ENCODE assay signal across 13 mouse cellular contexts in the genomic region with DNA sequence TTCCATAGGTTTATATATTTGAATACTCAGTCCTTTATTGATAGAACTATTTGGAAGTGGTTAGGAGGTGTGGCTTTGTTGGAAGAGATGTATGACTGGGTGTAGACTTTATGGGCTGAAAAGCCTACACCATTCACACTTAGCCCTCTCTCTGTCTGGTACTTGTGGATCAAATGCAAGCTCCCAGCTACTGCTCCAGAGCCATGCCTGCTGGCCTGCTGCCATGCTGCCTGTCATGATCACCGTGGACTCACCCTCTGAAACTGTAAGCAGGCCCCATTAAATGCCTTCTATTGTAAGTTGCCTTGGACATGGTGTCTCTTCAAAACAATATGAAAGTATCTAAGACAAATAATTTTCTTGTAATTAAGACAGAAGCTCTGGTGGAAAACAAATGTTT.
"Had no signal": no experiment of that assay in that cellular context is flagged by ENCODE, and none has a peak within 500 bp of the region (broad histone marks: within the 10 kb centered on the region; RNA-seq: fewer than 3 reads in every experiment).

No protein-coding gene starts in this region.

- H3K9me3 ChIP-seq: limb, embryonic 12.5 days; liver, embryonic 13.5 days; midbrain, embryonic 15.5 days; neural tube, embryonic 13.5 days had no signal

- ATAC-seq: liver, postnatal 0 days; midbrain, embryonic 15.5 days had no signal

- H3K27ac ChIP-seq: left cerebral cortex, adult 2 months; limb, embryonic 12.5 days; liver, embryonic 13.5 days; midbrain, embryonic 15.5 days; neural tube, embryonic 13.5 days had no signal

- H3K4me1 ChIP-seq: limb, embryonic 12.5 days; liver, embryonic 13.5 days; midbrain, embryonic 15.5 days; neural tube, embryonic 13.5 days had no signal

- H3K4me3 ChIP-seq: left cerebral cortex, adult 2 months; limb, embryonic 12.5 days; liver, embryonic 13.5 days; midbrain, embryonic 15.5 days; myocyte; neural tube, embryonic 13.5 days had no signal

- H3K9ac ChIP-seq: limb, embryonic 12.5 days; liver, embryonic 13.5 days; liver, postnatal 0 days; midbrain, embryonic 15.5 days; neural tube, embryonic 13.5 days had no signal

- H3K27me3 ChIP-seq: limb, embryonic 12.5 days; liver, embryonic 13.5 days; midbrain, embryonic 15.5 days; neural tube, embryonic 13.5 days had no signal

- H3K36me3 ChIP-seq: limb, embryonic 12.5 days; liver, embryonic 13.5 days; midbrain, embryonic 15.5 days; neural tube, embryonic 13.5 days had no signal

- H3K4me2 ChIP-seq: limb, embryonic 12.5 days; liver, embryonic 13.5 days; midbrain, embryonic 15.5 days; neural tube, embryonic 13.5 days had no signal

- DNase-seq: kidney, adult 8-10 months; kidney, postnatal 25 days; liver; liver, embryonic 13.5 days; liver, postnatal 0 days; lung, postnatal 36 days; right cerebral cortex, postnatal 25 days; thymus, postnatal 36 days had no signal
